Mouse (Mus musculus) heart, embryonic 16.5 days (tissue): ENCODE measurements at regions not wholly inside any gene's neighbourhood (a gene's known extent, or its start where the extent isn't known, plus 50 kb on each side); places are given as distances from the start of the nearest gene placed in this dataset.
A peak's percentile ranks its signal among the peaks of the same experiment; 100 is the strongest.

Experiments
- ATAC-seq: fragments of 200-750 bp; cut with Nextera tagmentation; replicated peaks from 2 replicates; pipeline ENCODE4 v1.8.0; 2017; ENCODE audit warnings: moderate number of reproducible peaks; ENCODE audit not compliant: insufficient read depth, low FRiP score; ENCODE audit errors: extremely low read depth
- H3K27ac ChIP-seq: fragments of 300-500 bp; sonication (generic); 2 replicates; pipeline ENCODE4 v1.5.1; 2014; ENCODE audit warnings: mild to moderate bottlenecking, low read length, control low read depth, moderate library complexity
- H3K27me3 ChIP-seq: fragments of 300-500 bp; sonication (generic); 2 replicates; pipeline ENCODE4 v1.6.1; 2014; ENCODE audit warnings: low read length, mixed read lengths; ENCODE audit not compliant: control insufficient read depth, insufficient read depth
- H3K36me3 ChIP-seq: fragments of 300-500 bp; sonication (generic); 2 replicates; pipeline ENCODE4 v1.6.1; 2014; ENCODE audit not compliant: control insufficient read depth, insufficient read depth
- H3K4me1 ChIP-seq: fragments of 300-500 bp; sonication (generic); 2 replicates; pipeline ENCODE4 v1.6.1; 2014; ENCODE audit warnings: low read length, mixed read lengths; ENCODE audit not compliant: control insufficient read depth, insufficient read depth
- H3K4me2 ChIP-seq: fragments of 300-500 bp; sonication (generic); 2 replicates; pipeline ENCODE4 v1.6.1; 2014; ENCODE audit warnings: low read depth, mild to moderate bottlenecking, control low read depth, low read length
- H3K4me3 ChIP-seq: fragments of 300-500 bp; sonication (generic); 2 replicates; pipeline ENCODE4 v1.5.1; 2014; ENCODE audit warnings: mild to moderate bottlenecking, control low read depth, low read length
- H3K9ac ChIP-seq: fragments of 300-500 bp; sonication (generic); 2 replicates; pipeline ENCODE4 v1.6.1; 2014; ENCODE audit warnings: low read length, control low read depth
- H3K9me3 ChIP-seq: fragments of 300-500 bp; sonication (generic); replicated peaks from 2 replicates; pipeline ENCODE4 v1.6.1; 2016; ENCODE audit warnings: low read length; ENCODE audit not compliant: control insufficient read depth
- WGBS: fragments of 180-500 bp; shearing (Covaris S2); extraction: QIAGEN DNeasy Blood & Tissue Kit; methylation state at CpG from one replicate; pipeline ENCODE4 v1.1.7; 2014; 5-methylcytosine and 5-hydroxymethylcytosine counted together

DNA sequence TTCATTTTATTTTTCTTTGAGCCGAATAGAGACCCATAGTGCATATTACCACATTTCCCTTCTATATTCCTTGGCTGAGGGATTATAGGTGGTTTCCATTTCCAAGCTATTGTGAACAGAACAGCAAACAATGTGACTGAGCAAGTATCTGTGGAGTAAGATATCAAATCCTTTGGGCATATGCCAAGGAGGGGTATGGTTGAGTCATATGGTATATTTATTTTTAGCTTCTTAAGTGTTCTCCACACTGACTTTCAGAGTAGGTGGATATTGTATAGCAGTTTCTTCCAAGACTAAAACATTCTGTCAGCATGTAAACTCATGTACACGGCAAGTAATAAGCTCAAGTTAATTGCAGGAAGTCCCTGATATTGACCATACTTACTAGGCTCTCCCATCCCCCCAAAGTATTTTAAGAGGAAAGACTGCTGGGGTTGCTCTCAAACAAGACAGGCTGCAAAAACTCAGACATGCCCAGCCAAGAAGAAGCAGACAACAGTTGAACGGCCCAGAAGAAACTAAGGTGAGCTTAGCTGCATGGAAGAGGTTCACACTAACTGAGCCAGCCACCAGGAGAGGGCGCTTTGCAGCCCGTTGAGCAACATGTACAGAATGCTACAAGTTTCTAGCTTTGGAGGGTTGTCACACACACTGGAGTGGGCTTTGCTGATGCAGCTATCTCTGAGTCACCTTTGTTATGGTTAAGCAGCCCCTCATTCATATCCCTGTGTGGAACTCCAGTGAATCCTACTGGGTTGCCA lies 63.4 kb upstream of the Galnt5 start:
- H3K4me3 ChIP-seq = no peak overlapping the region
- H3K36me3 ChIP-seq = no peaks in the 10 kb centered on the region
- peak overlapping the region; percentile 18 for H3K4me2 ChIP-seq
- ATAC-seq = peak; percentile 69
- peak overlapping the region; percentile 76 for H3K27ac ChIP-seq
- 39% methylated on average over 5 of the region's 5 CpGs for WGBS
- H3K9ac ChIP-seq = no peak overlapping the region
- no peaks in the 10 kb centered on the region for H3K27me3 ChIP-seq
- no peaks in the 10 kb centered on the region for H3K9me3 ChIP-seq
- peaks cover 11% of the 10 kb centered on the region for H3K4me1 ChIP-seq
